8 mouse cellular contexts compared by ENCODE assay signal in genomic region chr4:101263968-101264740, GRCm38 (mm10). TPM values are rescaled to one million over a fixed set of nuclear protein-coding genes. Genes with fewer than 3 reads are reported as not detected.
DNase-seq lines count a peak whose midpoint lies in the region; ATAC-seq and TF ChIP-seq lines count a peak whose summit lies in the region.

No protein-coding gene starts in this region.

- H3K9ac ChIP-seq in heart, embryonic 11.5 days (ENCODE audit: low read depth, low read length) = peak overlapping the region; percentile 91
- peak overlapping the region; percentile 81 for H3K9ac ChIP-seq in hindbrain, embryonic 12.5 days

- 5% methylated on average over 26 of the region's 26 CpGs for WGBS in heart, embryonic 11.5 days (ENCODE audit: insufficient replicate concordance)
- 7% methylated on average over 26 of the region's 26 CpGs for WGBS in hindbrain, embryonic 12.5 days
- WGBS in macrophage (ENCODE audit: missing documents) = 6% methylated on average over 26 of the region's 26 CpGs
- 4% methylated on average over 26 of the region's 26 CpGs for WGBS in small intestine, adult 2 months

- intact Hi-C loops in heart, postnatal 14 days (cut with DNase I) = loop anchor here (5.0 kb wide), 1 partner anchor 92 kb away; no protein-coding TSS in a partner anchor

- H3K36me3 ChIP-seq in heart, embryonic 11.5 days (ENCODE audit: control insufficient read depth, insufficient read depth, low read length) = no peaks in the 10 kb centered on the region
- no peaks in the 10 kb centered on the region for H3K36me3 ChIP-seq in hindbrain, embryonic 12.5 days
- H3K36me3 ChIP-seq in macrophage (ENCODE audit: inconsistent target) = no peaks in the 10 kb centered on the region
- H3K36me3 ChIP-seq in small intestine, adult 2 months (ENCODE audit: control insufficient read depth, insufficient read depth, low read length) = no peaks in the 10 kb centered on the region

- H3K79me2 ChIP-seq in macrophage (ENCODE audit: inconsistent target) = peaks cover 55% of the 10 kb centered on the region

- no peak for TF ChIP-seq POLR2A in brain, embryonic 14.5 days (IDR thresholded peaks at IDR 0.05; ENCODE audit: borderline replicate concordance, extremely low read depth, insufficient read depth, insufficient read length, poor library complexity, severe bottlenecking)
- no peak for TF ChIP-seq POLR2A in small intestine, adult 2 months (IDR thresholded peaks at IDR 0.05; ENCODE audit: low read depth, low read length)

- DNase-seq in heart, postnatal 14 days = no peak
- DNase-seq in brain, embryonic 14.5 days (ENCODE audit: low read depth) = peak; percentile 42
- no peak for DNase-seq in thymus, postnatal 36 days

- no peaks in the 10 kb centered on the region for H3K27me3 ChIP-seq in heart, embryonic 11.5 days (ENCODE audit: control insufficient read depth, insufficient read depth, low read length)
- 0 out of 2 replicates have a peak, but pooled peaks cover 2% of the 10 kb centered on the region for H3K27me3 ChIP-seq in hindbrain, embryonic 12.5 days
- H3K27me3 ChIP-seq in small intestine, adult 2 months (ENCODE audit: control insufficient read depth, insufficient read depth, low read length) = no peaks in the 10 kb centered on the region

- no peaks in the 10 kb centered on the region for H3K9me3 ChIP-seq in heart, embryonic 11.5 days (replicated peaks; ENCODE audit: control insufficient read depth, low read length)
- no peaks in the 10 kb centered on the region for H3K9me3 ChIP-seq in hindbrain, embryonic 12.5 days (replicated peaks)

- TF ChIP-seq CTCF in brain, embryonic 14.5 days (IDR thresholded peaks at IDR 0.05; ENCODE audit: borderline replicate concordance, extremely low read depth, insufficient read depth, insufficient read length) = no peak
- TF ChIP-seq CTCF in small intestine, adult 2 months (IDR thresholded peaks at IDR 0.05; ENCODE audit: extremely low read depth, insufficient read length, insufficient replicate concordance, low read depth, low read length) = no peak

- peak overlapping the region; percentile 89 for H3K4me3 ChIP-seq in heart, embryonic 11.5 days (ENCODE audit: low read depth, low read length)
- peak overlapping the region; percentile 82 for H3K4me3 ChIP-seq in hindbrain, embryonic 12.5 days
- H3K4me3 ChIP-seq in macrophage (ENCODE audit: inconsistent target) = peak overlapping the region; percentile 80
- peak overlapping the region; percentile 92 for H3K4me3 ChIP-seq in small intestine, adult 2 months (ENCODE audit: low read depth, low read length)

- H3K27ac ChIP-seq in heart, embryonic 11.5 days (ENCODE audit: low read depth, low read length) = peak overlapping the region; percentile 94
- H3K27ac ChIP-seq in hindbrain, embryonic 12.5 days = 0 out of 2 replicates have a peak overlapping the region, but pooled peaks have one; percentile 64
- 0 out of 2 replicates have a peak overlapping the region, but pooled peaks have one; percentile 12 for H3K27ac ChIP-seq in macrophage
- peak overlapping the region; percentile 95 for H3K27ac ChIP-seq in small intestine, adult 2 months (ENCODE audit: insufficient read depth, low read depth, low read length)

- H3K4me2 ChIP-seq in heart, embryonic 11.5 days = peak overlapping the region; percentile 93
- peak overlapping the region; percentile 70 for H3K4me2 ChIP-seq in hindbrain, embryonic 12.5 days (replicated peaks)

- peaks cover 5% of the 10 kb centered on the region for H3K4me1 ChIP-seq in heart, embryonic 11.5 days (ENCODE audit: control insufficient read depth, insufficient read depth, low read length)
- H3K4me1 ChIP-seq in hindbrain, embryonic 12.5 days = peaks cover 4% of the 10 kb centered on the region; the same call in 1 of the 2 replicates
- H3K4me1 ChIP-seq in small intestine, adult 2 months (ENCODE audit: control insufficient read depth, insufficient read depth, insufficient read length, low read length) = peaks cover 8% of the 10 kb centered on the region; the same call in 1 of the 2 replicates

- 0 out of 2 replicates have a peak, but pooled peaks have one; percentile 3 for ATAC-seq in heart, embryonic 11.5 days (replicated peaks; ENCODE audit: insufficient number of reproducible peaks, low FRiP score, low TSS enrichment)
- ATAC-seq in CD4-positive, CD25-positive, alpha-beta regulatory T cell, adult 4 months = peak; percentile 6
- ATAC-seq in hindbrain, embryonic 12.5 days (ENCODE audit: low FRiP score) = peak; percentile 38; the same call in 1 of the 2 replicates

RNA-seq across cellular contexts. Expression of gene Jak1, which starts 0.9 kb away (rescaled TPM):
- polyA plus RNA-seq in heart, embryonic 11.5 days (2014; fragmentation: Nextera tagmentation; extraction: Ambion mirVana) = 65.1 and 69.8 TPM in 2 replicates
- 10 to 100 TPM; 74.9 to 79.6 TPM for total RNA-seq in heart, postnatal 14 days (2021)
- 100 to 1,000 TPM; 369 to 445 TPM for polyA plus RNA-seq in CD4-positive, CD25-positive, alpha-beta regulatory T cell, adult 4 months (2017; shearing (Covaris generic))
- polyA plus RNA-seq in brain, embryonic 14.5 days (2012; rRNA removed) = 33.2 and 50.2 TPM in 2 replicates
- 61.7 and 66.1 TPM in 2 replicates for polyA plus RNA-seq in hindbrain, embryonic 12.5 days (2016; fragmentation: Nextera tagmentation; extraction: Ambion mirVana)
- total RNA-seq in macrophage (2018; cell fraction: chromatin; rRNA removed) = 100 to 1,000 TPM; 114 to 380 (median 155) TPM
- total RNA-seq in macrophage (2018; cell fraction: cytosol; rRNA removed) = 100 to 1,000 TPM; 105 to 202 (median 138) TPM
- 100 to 1,000 TPM; 109 to 435 (median 150) TPM for total RNA-seq in macrophage (2018; cell fraction: nucleus; rRNA removed)
- 98.9 to 118 TPM (median 106 TPM) in 3 replicates for polyA plus RNA-seq in macrophage (2018)
- 10.9 and 19.6 TPM in 2 replicates for polyA plus RNA-seq in small intestine, adult 2 months (2012; rRNA removed)

Comparison
In these comparisons a context has a peak if more than half of its experiments do, and no peak if none do; other contexts are left out.
1. H3K27ac ChIP-seq: peak in every context shown above with its lines; median percentile 95 in small intestine, adult 2 months; 94 in heart, embryonic 11.5 days; 64 in hindbrain, embryonic 12.5 days; 12 in macrophage.